Mouse (Mus musculus): ENCODE measurements around the gene Trip6. TPM values are rescaled to one million over a fixed set of nuclear protein-coding genes. Genes with fewer than 3 reads are reported as not detected.
A peak's percentile ranks its signal among the peaks of the same experiment; 100 is the strongest.
"Not testable (repeated sequence)": the region's sequence is repeated elsewhere in the genome, so short reads cannot be mapped to it uniquely, and the experiment has no call there.

Gene Trip6
- polyA plus RNA-seq, 1 experiment from 2014 or later = 46.3 TPM

GRCm38 (mm10) chr5:137287953-137288743 lies 26.1 kb downstream of the Trip6 start:
- H3K27ac ChIP-seq (ENCODE audit: poor library complexity, severe bottlenecking) = peak overlapping the region; percentile 70
- H3K4me3 ChIP-seq = peak overlapping the region; percentile 45
- no peaks in the 10 kb centered on the region for H3K36me3 ChIP-seq
- peak; percentile 26; the same call in 1 of the 2 replicates for ATAC-seq (ENCODE audit: insufficient number of reproducible peaks, low FRiP score)
- WGBS = under 1% methylated on average over 45 of the region's 65 CpGs
- H3K9me3 ChIP-seq (replicated peaks) = no peaks in the 10 kb centered on the region
- H3K4me2 ChIP-seq = peak overlapping the region; percentile 86
- H3K4me1 ChIP-seq (replicated peaks) = peaks cover 44% of the 10 kb centered on the region
- H3K9ac ChIP-seq = peak overlapping the region; percentile 69
- peaks cover 45% of the 10 kb centered on the region for H3K27me3 ChIP-seq (replicated peaks)

DNA sequence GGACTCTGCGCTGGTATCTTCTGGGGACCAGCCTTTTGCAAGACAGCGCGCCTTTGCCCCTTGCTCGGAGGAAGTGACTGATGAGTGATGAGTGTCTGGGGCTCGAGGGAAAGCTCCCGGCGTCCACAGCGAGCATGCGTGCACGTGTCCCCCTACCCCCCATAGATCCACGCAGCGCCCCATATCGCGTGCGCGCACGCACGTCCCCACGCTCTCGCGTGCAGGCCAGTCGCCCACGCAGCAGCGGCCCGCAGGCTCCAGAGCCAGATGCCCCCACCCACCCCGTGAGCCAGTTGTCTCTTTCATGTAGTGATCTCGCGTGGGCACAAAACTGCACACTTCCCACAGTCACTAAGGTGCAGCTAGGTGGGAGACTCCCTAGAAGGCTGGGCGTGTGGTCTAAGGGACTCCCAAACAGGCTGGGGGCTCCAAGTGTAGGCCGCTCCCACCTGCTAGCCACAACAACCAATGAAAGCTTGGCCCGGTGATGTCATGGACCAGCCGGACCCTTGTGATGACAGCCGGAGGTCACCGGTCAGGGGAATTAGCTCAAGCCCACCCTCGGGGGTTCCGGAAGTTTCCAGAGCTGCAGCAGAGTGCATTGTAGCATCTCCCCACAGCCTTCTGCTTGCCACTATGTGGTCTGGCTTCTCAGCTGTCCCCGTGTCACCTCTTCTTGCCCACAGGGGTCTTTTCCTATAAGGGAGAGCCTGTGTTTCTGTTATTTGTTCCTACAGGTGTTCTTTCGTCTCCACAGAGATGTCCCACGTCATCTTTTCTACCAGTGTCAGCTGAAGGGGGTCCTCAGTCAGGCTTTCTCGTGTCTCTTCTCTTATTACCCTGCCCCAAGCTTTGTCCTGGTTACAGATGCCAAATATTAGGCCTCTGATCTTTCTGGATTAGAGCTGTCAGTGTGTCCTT lies 26.9 kb downstream of the Trip6 start, which contains the start of gene Ache:
Ache (plus strand) TSS at position 488 of the 921 bp plus-strand sequence.
- Histone ChIP-seq H3K27ac (ENCODE audit: poor library complexity, severe bottlenecking) (peak within 1 kb of the TSS; percentile 70), H3K27me3 (replicated peaks) (peaks cover 45% of the 10 kb centered on the region), H3K36me3 (no peaks in the 10 kb centered on the region), H3K4me1 (replicated peaks) (peaks cover 39% of the 10 kb centered on the region), H3K4me3 (peak within 1 kb of the TSS; percentile 45), H3K4me2 (peak within 1 kb of the TSS; percentile 86), H3K9me3 (replicated peaks) (no peaks in the 10 kb centered on the region), H3K9ac (peak within 1 kb of the TSS; percentile 69)
- 0 out of 2 replicates have a peak, but pooled peaks have one; percentile 13 for ATAC-seq (ENCODE audit: insufficient number of reproducible peaks, low FRiP score)
- 1% methylated on average over 40 of the region's 40 CpGs for WGBS

- Histone ChIP-seq H3K27me3 (replicated peaks) (peaks cover 41% of the 10 kb centered on the region), H3K9me3 (replicated peaks) (no peaks in the 10 kb centered on the region), H3K4me3 (peak overlapping the region; percentile 45), H3K4me2 (peak overlapping the region; percentile 86), H3K36me3 (no peaks in the 10 kb centered on the region), H3K27ac (ENCODE audit: poor library complexity, severe bottlenecking) (no peak overlapping the region), H3K4me1 (replicated peaks) (peaks cover 39% of the 10 kb centered on the region), H3K9ac (peak overlapping the region; percentile 69; the same call in 1 of the 2 replicates)
- ATAC-seq (ENCODE audit: insufficient number of reproducible peaks, low FRiP score) = peak; percentile 35; the same call in 1 of the 2 replicates
- WGBS = under 1% methylated on average over 15 of the region's 16 CpGs
Observed at GRCm38 (mm10) chr5:137286655-137287031, 27.6 kb downstream of the Trip6 start.

GRCm38 (mm10) chr5:137285986-137286385 lies 28.2 kb downstream of the Trip6 start:
- no peak overlapping the region for H3K27ac ChIP-seq (ENCODE audit: poor library complexity, severe bottlenecking)
- H3K9ac ChIP-seq = no peak overlapping the region
- H3K36me3 ChIP-seq = no peaks in the 10 kb centered on the region
- WGBS = 46% methylated on average over 7 of the region's 7 CpGs
- no peaks in the 10 kb centered on the region for H3K9me3 ChIP-seq (replicated peaks)
- H3K4me2 ChIP-seq = no peak overlapping the region
- H3K4me1 ChIP-seq (replicated peaks) = peaks cover 39% of the 10 kb centered on the region
- no peak for ATAC-seq (ENCODE audit: insufficient number of reproducible peaks, low FRiP score)
- peaks cover 35% of the 10 kb centered on the region for H3K27me3 ChIP-seq (replicated peaks)
- H3K4me3 ChIP-seq = no peak overlapping the region

- no peaks in the 10 kb centered on the region for H3K36me3 ChIP-seq
- H3K4me2 ChIP-seq = no peak overlapping the region
- no peak for ATAC-seq (ENCODE audit: insufficient number of reproducible peaks, low FRiP score)
- peaks cover 27% of the 10 kb centered on the region for H3K27me3 ChIP-seq (replicated peaks)
- no peaks in the 10 kb centered on the region for H3K9me3 ChIP-seq (replicated peaks)
- no peak overlapping the region for H3K9ac ChIP-seq
- H3K4me3 ChIP-seq = no peak overlapping the region
- no peak overlapping the region for H3K27ac ChIP-seq (ENCODE audit: poor library complexity, severe bottlenecking)
- peaks cover 33% of the 10 kb centered on the region for H3K4me1 ChIP-seq (replicated peaks)
- WGBS = 57% methylated on average over 5 of the region's 5 CpGs
Observed at GRCm38 (mm10) chr5:137285045-137285444, 29.2 kb downstream of the Trip6 start.

GRCm38 (mm10) chr5:137284411-137284810 lies 29.8 kb downstream of the Trip6 start:
- 78% methylated on average over 6 of the region's 6 CpGs for whole genome bisulfite sequencing
- Histone ChIP-seq H3K4me1 (replicated peaks) (peaks cover 27% of the 10 kb centered on the region), H3K27me3 (replicated peaks) (peaks cover 21% of the 10 kb centered on the region)
- H3K9me3 ChIP-seq (replicated peaks); H3K36me3 ChIP-seq; H3K4me2 ChIP-seq; H3K9ac ChIP-seq; H3K4me3 ChIP-seq; ATAC-seq (ENCODE audit: insufficient number of reproducible peaks, low FRiP score); H3K27ac ChIP-seq (ENCODE audit: poor library complexity, severe bottlenecking): not testable (repeated sequence)

DNA sequence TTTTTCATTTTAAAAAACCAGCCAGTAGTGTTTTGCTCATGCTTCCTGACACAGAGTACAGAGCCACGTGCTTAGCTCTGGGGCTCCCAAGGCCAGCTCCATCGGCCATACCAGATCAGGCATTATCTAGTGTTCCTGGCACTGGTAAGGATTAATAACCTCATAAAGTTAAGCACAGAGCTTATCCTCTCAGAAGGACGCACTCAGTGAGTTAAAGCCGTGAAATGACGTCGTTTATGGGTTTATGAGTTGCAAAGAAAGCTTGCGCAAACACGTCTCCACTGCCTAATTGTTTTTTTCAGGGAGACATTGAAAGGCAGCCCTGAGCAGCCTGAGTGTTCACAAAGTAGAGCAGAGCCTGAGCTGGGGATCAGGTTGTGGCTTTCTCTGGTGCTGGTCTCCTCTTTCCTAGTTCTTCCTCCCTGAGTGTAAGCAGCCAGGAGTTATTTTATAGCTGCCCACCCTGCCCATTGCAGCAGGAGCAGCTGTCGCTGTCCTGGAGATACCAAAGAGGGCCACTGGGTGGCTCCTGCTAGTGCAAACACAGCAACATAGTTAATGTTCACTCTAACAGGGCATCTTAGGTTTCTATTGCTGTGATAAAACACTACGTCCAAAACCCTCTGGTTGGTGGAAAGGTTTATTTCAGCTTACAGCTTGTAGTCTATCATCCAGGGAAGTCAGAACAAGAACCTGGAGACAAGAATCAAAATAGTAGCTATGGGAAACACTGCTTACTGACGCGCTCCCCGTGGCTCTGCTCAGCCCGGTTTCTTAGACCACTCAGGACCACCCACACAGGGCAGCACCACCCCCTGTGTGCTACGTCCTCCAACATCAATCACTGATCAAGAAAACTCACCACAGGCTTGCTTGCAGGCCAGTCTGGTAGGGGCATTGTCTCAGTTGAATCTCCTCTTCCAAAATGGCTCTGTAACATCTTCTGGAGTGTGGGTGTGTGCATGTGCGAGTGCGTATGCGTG lies 36.6 kb downstream of the Trip6 start:
- H3K36me3 ChIP-seq = no peaks in the 10 kb centered on the region
- H3K4me1 ChIP-seq (replicated peaks) = no peaks in the 10 kb centered on the region
- no peak overlapping the region for H3K27ac ChIP-seq (ENCODE audit: poor library complexity, severe bottlenecking)
- H3K9me3 ChIP-seq (replicated peaks) = no peaks in the 10 kb centered on the region; the same call in 1 of the 2 replicates
- no peak for ATAC-seq (ENCODE audit: insufficient number of reproducible peaks, low FRiP score)
- no peaks in the 10 kb centered on the region for H3K27me3 ChIP-seq (replicated peaks)
- 58% methylated on average over 18 of the region's 18 CpGs for WGBS
- no peak overlapping the region for H3K9ac ChIP-seq
- H3K4me3 ChIP-seq = no peak overlapping the region
- no peak overlapping the region for H3K4me2 ChIP-seq

- no peaks in the 10 kb centered on the region for H3K4me1 ChIP-seq (replicated peaks)
- H3K36me3 ChIP-seq = no peaks in the 10 kb centered on the region
- no peak overlapping the region for H3K27ac ChIP-seq (ENCODE audit: poor library complexity, severe bottlenecking)
- H3K9ac ChIP-seq = no peak overlapping the region
- peaks cover 8% of the 10 kb centered on the region for H3K9me3 ChIP-seq (replicated peaks)
- no peak overlapping the region for H3K4me3 ChIP-seq
- no peak for ATAC-seq (ENCODE audit: insufficient number of reproducible peaks, low FRiP score)
- WGBS = 23% methylated on average over 17 of the region's 18 CpGs
- 0 out of 2 replicates have a peak, but pooled peaks cover 4% of the 10 kb centered on the region for H3K27me3 ChIP-seq (replicated peaks)
- peak overlapping the region; percentile 27; the same call in 1 of the 2 replicates for H3K4me2 ChIP-seq
Observed at GRCm38 (mm10) chr5:137268131-137268910, 45.9 kb downstream of the Trip6 start.

DNA sequence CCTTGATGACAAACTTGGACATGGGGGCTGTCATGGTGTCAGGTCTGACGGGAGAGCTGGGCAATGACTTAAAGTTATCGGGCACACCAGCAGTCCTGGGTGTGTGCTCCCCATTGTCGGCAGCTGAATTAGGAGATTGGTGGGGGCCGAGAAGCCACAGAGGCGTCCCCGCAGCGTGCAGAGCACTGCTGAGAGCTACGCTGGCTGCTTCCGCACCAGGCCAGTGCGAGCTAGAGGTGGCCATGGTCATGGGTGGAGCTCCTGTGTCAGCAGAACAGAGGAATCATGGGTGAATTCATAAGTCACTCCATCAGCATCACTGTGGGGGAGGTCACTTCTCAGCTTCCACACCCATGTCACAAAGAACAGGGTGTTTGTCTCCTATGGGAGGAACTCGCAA lies 49.4 kb downstream of the Trip6 start:
- H3K4me2 ChIP-seq = no peak overlapping the region
- no peak overlapping the region for H3K4me3 ChIP-seq
- H3K9ac ChIP-seq = no peak overlapping the region
- no peaks in the 10 kb centered on the region for H3K4me1 ChIP-seq (replicated peaks)
- no peaks in the 10 kb centered on the region for H3K9me3 ChIP-seq (replicated peaks)
- no peaks in the 10 kb centered on the region for H3K36me3 ChIP-seq
- ATAC-seq (ENCODE audit: insufficient number of reproducible peaks, low FRiP score) = no peak
- no peak overlapping the region for H3K27ac ChIP-seq (ENCODE audit: poor library complexity, severe bottlenecking)
- whole genome bisulfite sequencing = 82% methylated on average over 11 of the region's 11 CpGs
- 0 out of 2 replicates have a peak, but pooled peaks cover 4% of the 10 kb centered on the region for H3K27me3 ChIP-seq (replicated peaks)

Data from heart, embryonic 12.5 days (tissue).